Mouse (Mus musculus): ENCODE results near the gene Paqr9. TPM values are rescaled to one million over a fixed set of nuclear protein-coding genes. Genes with fewer than 3 reads are reported as not detected.

Paqr9 gene
- polyA plus RNA-seq, 1 experiment from 2014 or later: 0.10 TPM

DNA sequence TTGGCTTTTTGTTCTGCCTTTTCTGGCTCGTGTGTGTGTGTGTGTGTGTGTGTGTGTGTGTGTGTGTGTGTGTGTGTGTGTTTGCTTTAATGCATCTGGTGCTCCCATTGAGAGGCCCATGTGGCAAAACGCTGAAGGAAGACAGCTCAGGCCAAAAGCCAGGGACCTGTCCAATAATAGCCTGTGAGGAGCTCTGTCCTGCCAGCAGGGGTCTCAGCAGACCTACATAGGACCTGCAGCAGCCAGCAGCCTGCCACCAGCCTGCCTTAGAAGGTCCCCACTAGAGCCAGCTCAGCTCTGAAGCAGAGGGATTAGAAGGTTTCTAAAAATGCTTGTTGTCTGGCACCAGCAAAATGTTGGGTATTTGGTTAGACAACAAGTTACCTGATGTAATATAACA is 33.5 kb upstream of the Paqr9 start:
- peak; percentile 78 for ATAC-seq (ENCODE audit: low FRiP score, low read depth)
- WGBS: 9% methylated on average over 2 of the region's 2 CpGs

GRCm38 (mm10) chr9:95527676-95528075 is 31.8 kb upstream of the Paqr9 start:
- WGBS: 46% methylated on average over 2 of the region's 2 CpGs
- ATAC-seq (ENCODE audit: low FRiP score, low read depth): no peak
- H3K4me1 ChIP-seq: no peaks in the 10 kb centered on the region
- no peaks in the 10 kb centered on the region for H3K9me3 ChIP-seq
- no peak overlapping the region for H3K27ac ChIP-seq
- no peaks in the 10 kb centered on the region; the same call in 1 of the 2 replicates for H3K27me3 ChIP-seq
- no peak overlapping the region for H3K4me3 ChIP-seq
- H3K36me3 ChIP-seq: no peaks in the 10 kb centered on the region
- no peak overlapping the region for H3K9ac ChIP-seq
- no peak overlapping the region for H3K4me2 ChIP-seq (replicated peaks)

More for the DNA sequence above, 33.5 kb upstream of the Paqr9 start:
- Histone ChIP-seq H3K9me3 (no peaks in the 10 kb centered on the region), H3K27me3 (no peaks in the 10 kb centered on the region; the same call in 1 of the 2 replicates), H3K36me3 (no peaks in the 10 kb centered on the region), H3K27ac (no peak overlapping the region), H3K9ac (no peak overlapping the region), H3K4me1 (no peaks in the 10 kb centered on the region), H3K4me3 (no peak overlapping the region), H3K4me2 (replicated peaks) (no peak overlapping the region)

GRCm38 (mm10) chr9:95531144-95531543 is 28.3 kb upstream of the Paqr9 start:
- Histone ChIP-seq H3K27ac (no peak overlapping the region), H3K36me3 (no peaks in the 10 kb centered on the region), H3K4me1 (no peaks in the 10 kb centered on the region), H3K27me3 (no peaks in the 10 kb centered on the region), H3K4me2 (replicated peaks) (no peak overlapping the region), H3K9ac (no peak overlapping the region), H3K4me3 (no peak overlapping the region), H3K9me3 (no peaks in the 10 kb centered on the region)
- no peak for ATAC-seq (ENCODE audit: low FRiP score, low read depth)
- WGBS: 70% methylated on average over 3 of the region's 3 CpGs

DNA sequence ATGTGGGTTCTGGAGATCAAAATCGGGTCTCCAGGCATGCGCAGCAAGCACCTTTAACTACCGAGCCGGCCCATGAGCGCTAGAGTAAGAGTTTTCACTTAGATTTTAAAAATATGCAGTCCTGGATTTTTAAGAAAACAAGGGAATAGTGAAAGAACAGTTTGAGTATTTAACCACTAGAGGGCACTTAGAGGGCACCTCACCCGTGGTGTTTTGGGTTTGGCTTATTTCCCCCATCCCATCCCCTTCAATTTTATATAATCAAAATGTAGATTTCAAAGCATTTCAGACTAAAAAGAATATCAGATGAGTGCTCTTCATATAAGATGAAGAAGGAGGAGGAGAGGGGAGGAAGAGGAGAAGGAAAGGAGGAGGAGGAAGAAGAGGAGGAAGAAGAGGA is 25.6 kb upstream of the Paqr9 start:
- H3K27me3 ChIP-seq: no peaks in the 10 kb centered on the region
- H3K36me3 ChIP-seq: no peaks in the 10 kb centered on the region
- H3K27ac ChIP-seq: no peak overlapping the region
- no peaks in the 10 kb centered on the region for H3K9me3 ChIP-seq
- ATAC-seq (ENCODE audit: low FRiP score, low read depth): no peak
- H3K9ac ChIP-seq: no peak overlapping the region
- no peaks in the 10 kb centered on the region for H3K4me1 ChIP-seq
- H3K4me3 ChIP-seq: no peak overlapping the region
- 36% methylated on average over 6 of the region's 6 CpGs for WGBS
- no peak overlapping the region for H3K4me2 ChIP-seq (replicated peaks)

DNA sequence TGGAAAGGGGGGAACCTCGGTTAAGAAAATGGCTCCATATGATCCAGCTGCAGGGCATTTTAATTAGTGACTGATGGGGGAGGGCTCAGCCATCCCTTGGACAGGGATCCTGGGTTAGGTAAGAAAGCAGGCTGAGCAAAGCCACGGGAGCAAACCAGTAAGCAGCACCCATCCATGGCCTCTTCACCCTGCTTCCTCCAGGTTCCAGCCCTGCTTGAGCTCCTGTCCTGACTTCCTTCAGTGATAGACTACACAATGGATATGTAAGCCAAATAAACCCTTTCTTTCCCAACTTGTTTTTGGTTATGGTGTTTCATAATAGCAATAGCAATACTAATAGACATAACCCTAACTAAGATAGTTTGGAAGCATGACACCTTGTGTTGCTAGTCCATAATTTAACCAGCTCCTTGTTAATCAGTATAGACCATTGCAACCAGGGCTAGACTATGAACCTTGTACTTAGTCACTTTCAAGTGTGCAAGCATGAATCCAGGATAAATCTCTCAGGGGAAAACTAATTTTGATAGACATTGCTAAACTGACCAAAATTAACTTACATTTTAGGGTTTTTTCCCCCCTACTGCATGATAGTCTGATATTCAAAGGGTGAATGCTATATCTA is 20.2 kb upstream of the Paqr9 start:
- H3K9me3 ChIP-seq: no peaks in the 10 kb centered on the region
- H3K4me3 ChIP-seq: no peak overlapping the region
- no peaks in the 10 kb centered on the region for H3K4me1 ChIP-seq
- no peak overlapping the region for H3K4me2 ChIP-seq (replicated peaks)
- no peak overlapping the region for H3K9ac ChIP-seq
- WGBS: 59% methylated on average over 2 of the region's 2 CpGs
- no peak overlapping the region for H3K27ac ChIP-seq
- no peak for ATAC-seq (ENCODE audit: low FRiP score, low read depth)
- H3K27me3 ChIP-seq: no peaks in the 10 kb centered on the region
- H3K36me3 ChIP-seq: no peaks in the 10 kb centered on the region

DNA sequence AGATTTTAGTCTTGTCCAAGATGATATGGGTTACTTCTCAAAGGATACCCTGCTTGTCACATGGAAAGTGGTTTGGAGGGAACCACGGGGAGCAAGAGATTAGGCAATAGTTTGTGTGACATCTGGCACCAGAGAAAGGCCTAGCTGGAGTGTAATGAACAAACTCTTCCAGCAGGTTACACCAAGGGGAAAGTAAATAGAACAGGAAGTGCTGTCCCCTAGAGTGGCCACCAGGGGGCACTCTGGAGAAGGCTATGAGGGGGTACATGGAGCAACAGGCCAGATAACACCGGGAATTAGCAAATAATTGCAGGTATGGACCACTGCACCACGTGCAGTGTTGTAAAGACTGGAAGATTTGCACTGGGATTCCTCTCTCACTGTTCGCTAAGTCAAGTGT is 19.0 kb upstream of the Paqr9 start:
- Histone ChIP-seq H3K36me3 (no peaks in the 10 kb centered on the region), H3K4me3 (no peak overlapping the region), H3K9me3 (no peaks in the 10 kb centered on the region), H3K4me2 (replicated peaks) (no peak overlapping the region), H3K9ac (no peak overlapping the region), H3K4me1 (no peaks in the 10 kb centered on the region), H3K27ac (no peak overlapping the region), H3K27me3 (no peaks in the 10 kb centered on the region)
- no peak for ATAC-seq (ENCODE audit: low FRiP score, low read depth)
- 52% methylated on average over 4 of the region's 4 CpGs for WGBS

GRCm38 (mm10) chr9:95541208-95541607 is 18.2 kb upstream of the Paqr9 start:
- no peak overlapping the region for H3K4me2 ChIP-seq (replicated peaks)
- no peaks in the 10 kb centered on the region for H3K36me3 ChIP-seq
- no peak overlapping the region for H3K27ac ChIP-seq
- no peak for ATAC-seq (ENCODE audit: low FRiP score, low read depth)
- H3K4me3 ChIP-seq: no peak overlapping the region
- H3K4me1 ChIP-seq: no peaks in the 10 kb centered on the region
- H3K9me3 ChIP-seq: no peaks in the 10 kb centered on the region
- no peak overlapping the region for H3K9ac ChIP-seq
- no peaks in the 10 kb centered on the region for H3K27me3 ChIP-seq

DNA sequence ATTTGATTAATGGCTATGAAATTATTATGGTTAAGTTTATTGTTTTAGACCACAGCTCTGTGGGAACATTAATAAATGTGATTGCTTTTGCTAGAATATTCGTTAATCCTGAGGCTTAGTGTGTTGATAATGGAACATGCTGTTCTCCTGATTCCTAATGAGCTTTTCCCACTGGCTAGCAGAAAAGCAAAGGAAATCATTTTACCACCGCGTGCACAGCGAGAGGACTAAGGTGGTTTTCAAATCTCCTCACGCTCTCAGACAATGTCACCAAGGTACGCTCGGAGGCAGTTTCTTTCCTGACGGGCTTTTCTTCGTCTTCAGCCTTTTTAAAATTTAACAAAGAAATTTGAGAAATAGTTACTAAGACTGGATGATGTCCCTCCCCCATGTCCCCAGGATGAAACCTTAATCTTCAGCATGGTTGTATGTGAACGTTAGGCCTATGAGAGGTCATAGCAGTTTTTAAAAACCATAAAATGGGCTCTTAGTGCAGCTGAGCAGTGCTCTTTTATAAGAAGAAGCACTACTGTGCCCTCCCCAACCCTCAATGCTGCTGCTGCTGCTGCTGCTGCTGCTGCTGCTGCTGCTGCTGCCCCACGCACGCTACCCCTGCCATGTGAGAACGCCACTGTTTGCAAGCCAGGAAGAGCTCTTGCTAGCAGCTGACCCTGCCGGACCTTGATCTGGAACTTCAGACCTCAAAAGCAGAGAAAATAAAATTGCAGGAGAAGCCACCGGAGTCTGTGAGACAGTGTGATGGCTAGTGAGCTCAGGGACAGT is 17.6 kb upstream of the Paqr9 start:
- Histone ChIP-seq H3K9me3 (no peaks in the 10 kb centered on the region), H3K36me3 (no peaks in the 10 kb centered on the region), H3K4me2 (replicated peaks) (no peak overlapping the region), H3K4me1 (no peaks in the 10 kb centered on the region), H3K27me3 (no peaks in the 10 kb centered on the region), H3K27ac (no peak overlapping the region), H3K4me3 (no peak overlapping the region), H3K9ac (no peak overlapping the region)
- WGBS: 67% methylated on average over 15 of the region's 15 CpGs
- no peak for ATAC-seq (ENCODE audit: low FRiP score, low read depth)

GRCm38 (mm10) chr9:95542475-95542874 is 17.0 kb upstream of the Paqr9 start:
- Histone ChIP-seq H3K27me3 (no peaks in the 10 kb centered on the region; the same call in 1 of the 2 replicates), H3K4me1 (no peaks in the 10 kb centered on the region), H3K9ac (no peak overlapping the region), H3K27ac (no peak overlapping the region), H3K4me3 (no peak overlapping the region), H3K36me3 (no peaks in the 10 kb centered on the region), H3K9me3 (no peaks in the 10 kb centered on the region), H3K4me2 (replicated peaks) (no peak overlapping the region)
- no peak for ATAC-seq (ENCODE audit: low FRiP score, low read depth)
- 73% methylated on average over 6 of the region's 6 CpGs for WGBS

DNA sequence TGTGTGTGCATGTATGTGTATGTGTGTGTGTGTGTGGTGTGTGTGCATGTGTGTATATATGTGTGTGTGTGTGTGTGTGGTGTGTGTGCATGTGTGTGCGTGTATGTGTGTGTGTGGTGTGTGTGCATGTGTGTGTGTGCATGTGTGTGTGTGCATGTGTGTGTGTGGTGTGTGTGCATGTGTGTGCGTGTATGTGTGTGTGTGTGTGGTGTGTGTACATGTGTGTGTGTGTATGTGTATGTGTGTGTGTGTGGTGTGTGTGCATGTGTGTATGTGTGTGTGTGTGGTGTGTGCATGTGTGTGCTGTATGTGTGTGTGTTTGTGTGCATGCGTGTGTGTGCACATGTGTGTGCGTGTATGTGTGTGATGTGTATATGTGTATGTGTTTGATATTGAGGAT is 14.9 kb upstream of the Paqr9 start:
- Histone ChIP-seq H3K4me1 (no peaks in the 10 kb centered on the region), H3K4me2 (replicated peaks) (no peak overlapping the region), H3K4me3 (no peak overlapping the region), H3K9ac (no peak overlapping the region), H3K27me3 (no peaks in the 10 kb centered on the region; the same call in 1 of the 2 replicates), H3K36me3 (no peaks in the 10 kb centered on the region), H3K27ac (no peak overlapping the region), H3K9me3 (no peaks in the 10 kb centered on the region)
- no peak for ATAC-seq (ENCODE audit: low FRiP score, low read depth)
- WGBS: 94% methylated on average over 4 of the region's 4 CpGs

- no peak overlapping the region for H3K9ac ChIP-seq
- ATAC-seq (ENCODE audit: low FRiP score, low read depth): no peak
- H3K27ac ChIP-seq: no peak overlapping the region
- no peaks in the 10 kb centered on the region for H3K9me3 ChIP-seq
- no peaks in the 10 kb centered on the region for H3K4me1 ChIP-seq
- no peaks in the 10 kb centered on the region; the same call in 1 of the 2 replicates for H3K27me3 ChIP-seq
- no peak overlapping the region for H3K4me2 ChIP-seq (replicated peaks)
- 62% methylated on average over 7 of the region's 7 CpGs for WGBS
- no peaks in the 10 kb centered on the region for H3K36me3 ChIP-seq
- no peak overlapping the region for H3K4me3 ChIP-seq
Observed at GRCm38 (mm10) chr9:95546679-95547078, 12.8 kb upstream of the Paqr9 start.

GRCm38 (mm10) chr9:95549626-95550411 is 9.6 kb upstream of the Paqr9 start:
- Histone ChIP-seq H3K4me3 (no peak overlapping the region), H3K27ac (no peak overlapping the region), H3K4me2 (replicated peaks) (no peak overlapping the region), H3K27me3 (peaks cover 3% of the 10 kb centered on the region; the same call in 1 of the 2 replicates), H3K9me3 (no peaks in the 10 kb centered on the region), H3K36me3 (no peaks in the 10 kb centered on the region), H3K9ac (no peak overlapping the region), H3K4me1 (no peaks in the 10 kb centered on the region)
- no peak for ATAC-seq (ENCODE audit: low FRiP score, low read depth)
- WGBS: 73% methylated on average over 15 of the region's 15 CpGs

Data from limb, embryonic 13.5 days (tissue).